Mouse (Mus musculus) lung, adult 2 months (tissue): ENCODE data around the gene Togaram2.

Experiments
- CTCF ChIP-seq: fragments of 200-500 bp; IDR thresholded peaks from 2 replicates; pipeline ENCODE4 v1.5.1; 2011; ENCODE audit warnings: mild to moderate bottlenecking, low read length, control low read depth; ENCODE audit not compliant: insufficient read depth
- POLR2A ChIP-seq: fragments of 200-500 bp; IDR thresholded peaks from 2 replicates; pipeline ENCODE4 v1.6.1; 2011; ENCODE audit warnings: low read depth, mild to moderate bottlenecking, control low read depth, low read length, borderline replicate concordance; ENCODE audit errors: extremely low read depth

DNA sequence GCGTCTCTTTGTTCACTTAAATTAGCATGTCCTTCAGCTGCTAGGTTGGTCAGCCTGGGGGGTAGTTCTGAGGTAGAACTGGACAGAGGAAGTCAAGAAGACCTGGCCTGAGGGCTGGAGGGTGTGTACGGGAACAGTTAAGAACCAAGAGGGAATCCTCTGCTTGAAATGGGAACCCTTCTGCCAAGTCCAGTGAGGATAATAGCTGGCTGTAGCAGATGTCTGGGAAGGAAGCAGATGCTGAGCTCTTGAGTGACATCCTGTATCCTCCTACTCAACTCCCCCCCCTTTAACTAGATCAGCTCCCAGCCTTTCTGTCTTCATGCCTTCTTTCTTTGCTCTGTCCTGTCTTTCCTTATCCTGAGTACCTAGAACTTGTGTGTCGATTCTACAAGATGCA, 42.0 kb downstream of the Togaram2 start:
- TF ChIP-seq POLR2A, result no peak
- TF ChIP-seq CTCF, result no peak
